Mouse (Mus musculus) lung, postnatal 0 days (tissue): ENCODE results near the gene Abl1.

ENCODE experiments used
- CTCF ChIP-seq: IDR thresholded peaks from 2 replicates; pipeline ENCODE4 v1.5.1; 2016; ENCODE audit warnings: antibody characterized with exemption, mild to moderate bottlenecking
- EP300 ChIP-seq: IDR thresholded peaks from 2 replicates; pipeline ENCODE4 v1.6.1; 2016; ENCODE audit warnings: antibody characterized with exemption, mild to moderate bottlenecking, control low read depth

DNA sequence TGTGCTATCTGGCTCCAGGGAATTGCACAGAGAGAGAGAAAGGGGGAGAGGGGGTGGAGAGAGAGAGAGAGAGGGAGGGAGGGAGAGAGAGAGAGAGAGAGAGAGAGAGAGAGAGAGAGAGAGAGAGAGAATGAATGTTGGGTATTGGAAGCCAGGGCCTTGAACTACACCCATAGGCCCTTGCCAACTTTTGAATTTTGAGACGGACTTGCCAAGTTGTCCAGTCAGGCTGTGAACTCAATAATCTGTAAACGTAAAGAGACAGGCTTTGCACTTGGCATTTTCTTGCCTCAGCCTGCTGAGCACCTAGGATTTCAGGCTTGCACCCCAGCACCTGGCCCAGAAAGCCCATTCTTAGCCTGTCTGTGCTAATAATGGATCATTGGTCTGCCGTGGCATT is 74.0 kb downstream of the Abl1 start:
- TF ChIP-seq EP300 = no peak
- TF ChIP-seq CTCF = no peak
